Mouse (Mus musculus) MEL (cell line): ENCODE data around the gene Morc3. TPM values are rescaled to one million over a fixed set of nuclear protein-coding genes. Genes with fewer than 3 reads are reported as not detected.
A peak's percentile ranks its signal among the peaks of the same experiment; 100 is the strongest.

Source experiments
- DNase-seq: peaks from one replicate; pipeline ENCODE4 v3.0.0; 2011; ENCODE audit warnings: low read depth, low spot score
- H3K27ac ChIP-seq: 2 replicates; pipeline ENCODE4 v1.5.1; 2012; ENCODE audit warnings: low read depth, mild to moderate bottlenecking, control low read depth, low read length, moderate library complexity; ENCODE audit not compliant: control insufficient read depth
- H3K27me3 ChIP-seq, 2 experiments: fragments of 150-350 bp in 1 of 2; sonication (generic) in 1 of 2; 2 replicates each; pipeline ENCODE4 v1.6.1; 2012; ENCODE audit warnings: low read length in 2 of 2, mild to moderate bottlenecking in 2 of 2, improper control_type of control experiment in 1 of 2, moderate library complexity in 1 of 2; ENCODE audit not compliant: insufficient read depth in 2 of 2, control insufficient read depth in 1 of 2
- H3K36me3 ChIP-seq, 2 experiments: 2 replicates each; pipeline ENCODE4 v1.6.1; 2012 to 2014; ENCODE audit warnings: low read length in 2 of 2, improper control_type of control experiment in 1 of 2, inconsistent platforms in 1 of 2, mild to moderate bottlenecking in 1 of 2; ENCODE audit not compliant: insufficient read depth in 2 of 2, control insufficient read depth in 1 of 2
- H3K4me1 ChIP-seq, 2 experiments: fragments of 150-350 bp in 1 of 2; sonication (generic) in 1 of 2; 2 replicates each; pipeline ENCODE4 v1.6.1; 2012; ENCODE audit warnings: low read length in 2 of 2, improper control_type of control experiment in 1 of 2, mild to moderate bottlenecking in 1 of 2; ENCODE audit not compliant: insufficient read depth in 2 of 2, control insufficient read depth in 1 of 2
- H3K4me3 ChIP-seq, 2 experiments: fragments of 150-350 bp in 1 of 2; sonication (generic) in 1 of 2; 2 replicates each; pipeline ENCODE4 v1.5.1; 2012; ENCODE audit warnings: low read depth in 2 of 2, low read length in 2 of 2, mild to moderate bottlenecking in 2 of 2, moderate library complexity in 2 of 2, control low read depth in 1 of 2, improper control_type of control experiment in 1 of 2; ENCODE audit not compliant: control insufficient read depth in 1 of 2, insufficient read depth in 1 of 2
- H3K79me2 ChIP-seq: 2 replicates; pipeline ENCODE4 v1.6.1; 2012; ENCODE audit warnings: mild to moderate bottlenecking, low read length, moderate library complexity; ENCODE audit not compliant: control insufficient read depth, poor library complexity, insufficient read depth
- H3K9ac ChIP-seq: 2 replicates; pipeline ENCODE4 v1.6.1; 2012; ENCODE audit warnings: low read depth, mild to moderate bottlenecking, control low read depth, low read length, moderate library complexity; ENCODE audit not compliant: control insufficient read depth, poor library complexity, severe bottlenecking
- H3K9me3 ChIP-seq: fragments of 150-350 bp; sonication (generic); replicated peaks from 2 replicates; pipeline ENCODE4 v1.6.1; 2012; ENCODE audit warnings: mild to moderate bottlenecking, low read length, improper control_type of control experiment, moderate library complexity; ENCODE audit not compliant: insufficient read depth
- BHLHE40 ChIP-seq: IDR thresholded peaks from 2 replicates; pipeline ENCODE4 v1.6.1; 2012; ENCODE audit warnings: low read depth, mild to moderate bottlenecking, inconsistent platforms, low read length, improper control_type of control experiment, borderline replicate concordance
- CTCF ChIP-seq, 3 experiments: IDR thresholded peaks in 2 of 3; conservative IDR thresholded peaks in 1 of 3; 2 replicates each; pipeline ENCODE4 v1.5.1; 2011 to 2012; ENCODE audit warnings: low read length in 3 of 3, low read depth in 2 of 3, mild to moderate bottlenecking in 2 of 3, improper control_type of control experiment in 1 of 3, inconsistent platforms in 1 of 3, mixed read lengths in 1 of 3, moderate library complexity in 1 of 3; ENCODE audit not compliant: control insufficient read depth in 1 of 3, insufficient read depth in 1 of 3, poor library complexity in 1 of 3, severe bottlenecking in 1 of 3
- E2F4 ChIP-seq: IDR thresholded peaks from 2 replicates; pipeline ENCODE4 v1.6.1; 2011; ENCODE audit warnings: low read depth, low read length, improper control_type of control experiment, borderline replicate concordance
- ELF1 ChIP-seq: IDR thresholded peaks from 2 replicates; pipeline ENCODE4 v1.6.1; 2014; ENCODE audit warnings: low read depth, mild to moderate bottlenecking, inconsistent platforms, low read length, improper control_type of control experiment, moderate library complexity
- EP300 ChIP-seq, 2 experiments: IDR thresholded peaks; 2 replicates each; pipeline ENCODE4 v1.6.1; 2011; ENCODE audit warnings: improper control_type of control experiment in 2 of 2, low read length in 2 of 2, low read depth in 1 of 2, mild to moderate bottlenecking in 1 of 2
- ETS1 ChIP-seq: IDR thresholded peaks from 2 replicates; pipeline ENCODE4 v1.6.1; 2012; ENCODE audit warnings: low read depth, mild to moderate bottlenecking, inconsistent platforms, low read length, improper control_type of control experiment, moderate library complexity
- GABPA ChIP-seq: IDR thresholded peaks from 2 replicates; pipeline ENCODE4 v1.6.1; 2012; ENCODE audit warnings: low read depth, mild to moderate bottlenecking, inconsistent platforms, low read length, improper control_type of control experiment, moderate library complexity
- GATA1 ChIP-seq: IDR thresholded peaks from 2 replicates; pipeline ENCODE4 v1.6.1; 2011; ENCODE audit warnings: low read depth, low read length, improper control_type of control experiment
- HCFC1 ChIP-seq: IDR thresholded peaks from 2 replicates; pipeline ENCODE4 v1.6.1; 2012; ENCODE audit warnings: low read depth, mild to moderate bottlenecking, inconsistent platforms, low read length, improper control_type of control experiment, moderate library complexity
- MAX ChIP-seq: IDR thresholded peaks from 2 replicates; pipeline ENCODE4 v1.6.1; 2011; ENCODE audit warnings: low read length, improper control_type of control experiment
- MEF2A ChIP-seq: IDR thresholded peaks from 2 replicates; pipeline ENCODE4 v1.6.1; 2014; ENCODE audit warnings: low read depth, mild to moderate bottlenecking, inconsistent platforms, low read length, improper control_type of control experiment; ENCODE audit not compliant: poor library complexity, insufficient replicate concordance, severe bottlenecking; ENCODE audit errors: extremely low read depth
- MXI1 ChIP-seq: IDR thresholded peaks from 2 replicates; pipeline ENCODE4 v1.6.1; 2011; ENCODE audit warnings: mild to moderate bottlenecking, low read depth, low read length, improper control_type of control experiment
- MYB ChIP-seq: IDR thresholded peaks from 2 replicates; pipeline ENCODE4 v1.6.1; 2011; ENCODE audit warnings: mild to moderate bottlenecking, low read depth, low read length, improper control_type of control experiment
- MYC ChIP-seq: IDR thresholded peaks from 2 replicates; pipeline ENCODE4 v1.6.1; 2011; ENCODE audit warnings: low read depth, mild to moderate bottlenecking, low read length, improper control_type of control experiment, moderate library complexity
- NELFE ChIP-seq: IDR thresholded peaks from 2 replicates; pipeline ENCODE4 v1.6.1; 2011; ENCODE audit warnings: low read depth, low read length, improper control_type of control experiment
- NRF1 ChIP-seq: IDR thresholded peaks from 2 replicates; pipeline ENCODE4 v1.6.1; 2014; ENCODE audit warnings: low read depth, mild to moderate bottlenecking, inconsistent platforms, low read length, improper control_type of control experiment, moderate library complexity; ENCODE audit not compliant: poor library complexity, insufficient read depth, severe bottlenecking
- POLR2A ChIP-seq, 2 experiments: IDR thresholded peaks; 2 replicates each; pipeline ENCODE4 v1.6.1; 2011 to 2012; ENCODE audit warnings: low read length in 2 of 2, mild to moderate bottlenecking in 2 of 2, control low read depth in 1 of 2, improper control_type of control experiment in 1 of 2, low read depth in 1 of 2, moderate library complexity in 1 of 2; ENCODE audit not compliant: control insufficient read depth in 1 of 2, insufficient read depth in 1 of 2, poor library complexity in 1 of 2
- POLR2AphosphoS2 ChIP-seq: IDR thresholded peaks from 2 replicates; pipeline ENCODE4 v1.6.1; 2011; ENCODE audit warnings: low read length, improper control_type of control experiment
- POLR2AphosphoS5 ChIP-seq: IDR thresholded peaks from 2 replicates; pipeline ENCODE4 v1.6.1; 2012; ENCODE audit warnings: low read depth, borderline replicate concordance, mild to moderate bottlenecking, inconsistent platforms, low read length, moderate library complexity, mixed read lengths
- RAD21 ChIP-seq: IDR thresholded peaks from 2 replicates; pipeline ENCODE4 v1.6.1; 2011; ENCODE audit warnings: mild to moderate bottlenecking, low read depth, low read length, improper control_type of control experiment
- RCOR1 ChIP-seq: IDR thresholded peaks from 2 replicates; pipeline ENCODE4 v1.6.1; 2012; ENCODE audit warnings: low read depth, mild to moderate bottlenecking, inconsistent platforms, low read length, improper control_type of control experiment
- SIN3A ChIP-seq: IDR thresholded peaks from 2 replicates; pipeline ENCODE4 v1.6.1; 2012; ENCODE audit warnings: low read length, improper control_type of control experiment, inconsistent platforms
- SMC3 ChIP-seq: IDR thresholded peaks from 2 replicates; pipeline ENCODE4 v1.6.1; 2011; ENCODE audit warnings: low read depth, low read length, improper control_type of control experiment
- UBTF ChIP-seq: IDR thresholded peaks from 2 replicates; pipeline ENCODE4 v1.6.1; 2012; ENCODE audit warnings: low read depth, mild to moderate bottlenecking, inconsistent platforms, low read length, improper control_type of control experiment, moderate library complexity, borderline replicate concordance; ENCODE audit not compliant: insufficient read depth
- USF2 ChIP-seq, 2 experiments: IDR thresholded peaks; 2 replicates each; pipeline ENCODE4 v1.6.1; 2011 to 2012; ENCODE audit warnings: improper control_type of control experiment in 2 of 2, low read length in 2 of 2, borderline replicate concordance in 1 of 2, inconsistent platforms in 1 of 2, low read depth in 1 of 2, mild to moderate bottlenecking in 1 of 2; ENCODE audit not compliant: insufficient read depth in 1 of 2
- polyA plus RNA-seq, 2 experiments: library from polyadenylated mRNA; stranded (reverse) in 1 of 2; unstranded in 1 of 2; fragments of >175 nt in 1 of 2; fragments of >200 nt in 1 of 2; gene quantifications; 2 replicates each; pipeline versions ENCODE4 v1.2.1 to v1.2.4; 2012; ENCODE audit warnings: low replicate concordance in 2 of 2, low read depth in 1 of 2; ENCODE audit not compliant: insufficient read length in 2 of 2, insufficient read depth in 1 of 2, missing spikeins in 1 of 2
- total RNA-seq: library from RNA; depleted of rRNA; stranded (reverse); fragments of 300-350 nt; gene quantifications from 2 replicates; pipeline ENCODE4 v1.2.3, GENCODE M21; 2012

Morc3 gene
- total and polyA plus RNA-seq, 3 experiments, result 23.3 to 276 (median 39.1) TPM

DNA sequence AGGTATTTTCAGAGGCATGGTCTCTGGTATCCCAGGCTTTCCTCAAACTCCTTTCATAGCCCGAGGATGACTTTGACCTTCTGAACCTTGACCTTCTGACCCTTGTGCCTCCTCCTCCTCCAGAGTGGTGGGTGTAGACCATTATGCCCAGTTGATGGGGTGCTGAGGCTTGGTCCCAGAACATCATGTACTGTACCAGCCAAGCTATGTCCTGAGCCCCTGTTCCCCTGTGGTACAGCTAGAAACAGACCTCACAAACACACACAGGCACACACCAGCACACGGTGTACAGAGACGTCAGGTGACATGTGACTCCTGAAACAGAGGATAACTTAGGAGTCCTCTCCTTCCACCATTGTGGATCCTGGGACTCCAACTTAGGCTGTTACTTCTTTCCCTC lies 80.9 kb downstream of the Morc3 start:
- no peak for TF ChIP-seq SIN3A

DNA sequence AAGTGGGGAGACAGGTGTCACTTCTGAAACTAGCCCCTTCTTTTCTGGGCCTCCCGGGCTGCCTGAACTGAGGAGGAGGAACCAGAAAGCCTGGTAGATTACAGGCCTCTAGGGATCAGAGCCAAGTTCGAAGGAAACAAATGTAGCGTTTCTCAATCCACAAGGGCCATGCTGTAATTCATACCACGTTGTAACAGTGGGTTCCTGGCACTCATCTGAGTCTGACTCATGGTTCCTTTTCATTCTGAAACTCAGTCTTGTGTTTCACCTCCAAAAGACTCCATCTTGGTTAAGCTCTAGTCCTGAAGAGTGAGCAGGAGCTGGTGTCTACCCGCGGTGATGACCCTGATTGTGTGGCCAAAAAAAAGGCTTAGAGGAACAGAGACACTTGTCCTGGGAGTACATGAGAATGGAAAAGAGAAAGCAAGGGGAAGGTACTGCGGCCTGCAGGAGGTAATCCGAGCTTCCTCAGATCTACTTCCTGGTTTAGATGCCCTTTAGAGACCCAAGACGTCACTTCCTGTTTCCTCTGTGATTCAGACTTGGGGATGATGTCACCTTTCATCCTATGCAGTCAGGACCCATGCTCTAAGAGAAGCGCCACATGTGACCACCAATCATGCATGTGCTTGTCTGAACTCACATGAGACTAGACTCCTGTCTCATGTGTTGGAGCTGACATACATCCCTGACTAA lies 82.1 kb downstream of the Morc3 start:
- peaks cover 0 to 22% of the 10 kb centered on the region in 2 experiments; a peak in 2 of 4 replicates for H3K36me3 ChIP-seq
- H3K79me2 ChIP-seq, result no peaks in the 10 kb centered on the region
- no peaks in the 10 kb centered on the region for H3K27me3 ChIP-seq
- H3K4me1 ChIP-seq, result peaks cover 14 to 34% of the 10 kb centered on the region in 2 experiments
- H3K9ac ChIP-seq, result peak overlapping the region; percentile 13
- peak overlapping the region; percentile 46 for H3K27ac ChIP-seq
- DNase-seq, result peak; percentile 64
- peak; percentile 9; the same call in 1 of the 2 replicates for TF ChIP-seq MXI1
- no peak for TF ChIP-seq SMC3
- TF ChIP-seq RCOR1, result no peak
- peak; percentile 60; the same call in 1 of the 2 replicates for TF ChIP-seq ETS1
- TF ChIP-seq MAX, result peak; percentile 49; the same call in 1 of the 2 replicates
- no peak for TF ChIP-seq USF2 (IDR thresholded peaks at IDR 0.05; ENCODE audit: borderline replicate concordance in 1 of 2, insufficient read depth in 1 of 2, low read depth in 1 of 2, low read length in 2 of 2)
- no peak for TF ChIP-seq MYB
- no peak for TF ChIP-seq UBTF
- no peak for TF ChIP-seq NRF1
- no peak for TF ChIP-seq BHLHE40
- TF ChIP-seq HCFC1, result no peak
- TF ChIP-seq SIN3A, result 0 out of 2 replicates have a peak, but pooled peaks have one; percentile 20
- no peak for TF ChIP-seq RAD21
- TF ChIP-seq E2F4, result no peak
- no peak for TF ChIP-seq ELF1
- no peak for TF ChIP-seq NELFE
- TF ChIP-seq EP300 (IDR thresholded peaks at IDR 0.05; ENCODE audit: low read depth in 1 of 2, low read length in 2 of 2), result no peak
- no peak for TF ChIP-seq GABPA
- TF ChIP-seq MYC, result no peak
- TF ChIP-seq GATA1, result no peak
- TF ChIP-seq POLR2A (IDR thresholded peaks at IDR 0.05; ENCODE audit: control insufficient read depth in 1 of 2, insufficient read depth in 1 of 2, low read depth in 1 of 2, low read length in 2 of 2, poor library complexity in 1 of 2), result no peak
- TF ChIP-seq CTCF (IDR thresholded peaks at IDR 0.05 in 2 of 3, conservative IDR thresholded peaks at IDR 0.05 in 1 of 3; ENCODE audit: control insufficient read depth in 1 of 3, insufficient read depth in 1 of 3, low read depth in 2 of 3, low read length in 3 of 3, poor library complexity in 1 of 3, severe bottlenecking in 1 of 3), result no peak
- TF ChIP-seq POLR2AphosphoS5, result no peak
- no peak for TF ChIP-seq MEF2A
- no peak for TF ChIP-seq POLR2AphosphoS2
- peak overlapping the region in 1 of 2 experiments; percentile 6; a peak in 1 of 4 replicates for H3K4me3 ChIP-seq
- no peaks in the 10 kb centered on the region for H3K9me3 ChIP-seq

More for the DNA sequence above, 80.9 kb downstream of the Morc3 start:
- H3K27me3 ChIP-seq, result no peaks in the 10 kb centered on the region
- H3K9me3 ChIP-seq, result no peaks in the 10 kb centered on the region
- H3K27ac ChIP-seq, result no peak overlapping the region
- H3K36me3 ChIP-seq, result peaks cover 0 to 21% of the 10 kb centered on the region in 2 experiments; a peak in 2 of 4 replicates
- H3K9ac ChIP-seq, result no peak overlapping the region
- H3K4me1 ChIP-seq, result peaks cover 12 to 32% of the 10 kb centered on the region in 2 experiments
- no peak overlapping the region for H3K4me3 ChIP-seq
- no peak for DNase-seq
- no peaks in the 10 kb centered on the region for H3K79me2 ChIP-seq
